Mouse (Mus musculus): Measurements from ENCODE around the gene Col4a3bp. TPM values are rescaled to one million over a fixed set of nuclear protein-coding genes. Genes with fewer than 3 reads are reported as not detected.

Col4a3bp gene
- 10 to 100 TPM; 65.8 to 84.1 (median 71.5) TPM for total RNA-seq (2022)

GRCm38 (mm10) chr13:96542081-96542889, at the start of gene Col4a3bp, which contains the start of gene Polk:
TSS of gene Col4a3bp (plus strand) at chr13:96542618.
TSS of gene Polk (minus strand) at chr13:96542579.
- peak; percentile 85 to 96 for DNase-seq (ENCODE audit: low spot score in 2 of 2)

GRCm38 (mm10) chr13:96496630-96497029, 45.8 kb upstream of the Col4a3bp start:
- DNase-seq (ENCODE audit: low spot score in 2 of 2), result no peak

- DNase-seq (ENCODE audit: low spot score in 2 of 2), result no peak
Observed at GRCm38 (mm10) chr13:96499891-96500290, 42.5 kb upstream of the Col4a3bp start.

- DNase-seq (ENCODE audit: low spot score in 2 of 2), result no peak
Observed at GRCm38 (mm10) chr13:96505661-96506060, 36.8 kb upstream of the Col4a3bp start.

GRCm38 (mm10) chr13:96506313-96506712, 36.1 kb upstream of the Col4a3bp start:
- no peak for DNase-seq (ENCODE audit: low spot score in 2 of 2)

- no peak for DNase-seq (ENCODE audit: low spot score in 2 of 2)
Observed at GRCm38 (mm10) chr13:96507541-96507940, 34.9 kb upstream of the Col4a3bp start.

- no peak for DNase-seq (ENCODE audit: low spot score in 2 of 2)
Observed at GRCm38 (mm10) chr13:96510635-96511034, 31.8 kb upstream of the Col4a3bp start.

GRCm38 (mm10) chr13:96511262-96511661, 31.2 kb upstream of the Col4a3bp start:
- DNase-seq (ENCODE audit: low spot score in 2 of 2), result no peak

GRCm38 (mm10) chr13:96511893-96512292, 30.5 kb upstream of the Col4a3bp start:
- DNase-seq (ENCODE audit: low spot score in 2 of 2), result no peak

GRCm38 (mm10) chr13:96514154-96514942, 28.1 kb upstream of the Col4a3bp start:
- no peak for DNase-seq (ENCODE audit: low spot score in 2 of 2)

GRCm38 (mm10) chr13:96516249-96516648, 26.2 kb upstream of the Col4a3bp start:
- DNase-seq (ENCODE audit: low spot score in 2 of 2), result no peak

GRCm38 (mm10) chr13:96517335-96517734, 25.1 kb upstream of the Col4a3bp start:
- DNase-seq (ENCODE audit: low spot score in 2 of 2), result no peak

GRCm38 (mm10) chr13:96521294-96521693, 21.1 kb upstream of the Col4a3bp start:
- DNase-seq (ENCODE audit: low spot score in 2 of 2), result no peak

- DNase-seq (ENCODE audit: low spot score in 2 of 2), result no peak
Observed at GRCm38 (mm10) chr13:96527022-96527421, 15.4 kb upstream of the Col4a3bp start.

GRCm38 (mm10) chr13:96527856-96528255, 14.6 kb upstream of the Col4a3bp start:
- DNase-seq (ENCODE audit: low spot score in 2 of 2), result no peak

- no peak for DNase-seq (ENCODE audit: low spot score in 2 of 2)
Observed at GRCm38 (mm10) chr13:96528776-96529175, 13.6 kb upstream of the Col4a3bp start.

- no peak for DNase-seq (ENCODE audit: low spot score in 2 of 2)
Observed at GRCm38 (mm10) chr13:96529542-96529941, 12.9 kb upstream of the Col4a3bp start.

GRCm38 (mm10) chr13:96530064-96530463, 12.4 kb upstream of the Col4a3bp start:
- no peak for DNase-seq (ENCODE audit: low spot score in 2 of 2)

GRCm38 (mm10) chr13:96532176-96532575, 10.2 kb upstream of the Col4a3bp start:
- DNase-seq (ENCODE audit: low spot score in 2 of 2), result no peak

- DNase-seq (ENCODE audit: low spot score in 2 of 2), result no peak
Observed at GRCm38 (mm10) chr13:96533742-96534141, 8.7 kb upstream of the Col4a3bp start.

GRCm38 (mm10) chr13:96536821-96537572, 5.4 kb upstream of the Col4a3bp start:
- DNase-seq (ENCODE audit: low spot score in 2 of 2), result no peak

- no peak for DNase-seq (ENCODE audit: low spot score in 2 of 2)
Observed at GRCm38 (mm10) chr13:96538103-96538502, 4.3 kb upstream of the Col4a3bp start.

All from left cerebral cortex, adult 8-10 months (tissue).